Mouse (Mus musculus) common myeloid progenitor, adult 5-6 weeks (primary cell): ENCODE results near the gene Sema3d. TPM values are rescaled to one million over a fixed set of nuclear protein-coding genes. Genes with fewer than 3 reads are reported as not detected.

ENCODE experiments used
- ATAC-seq: replicated peaks from 2 replicates; pipeline ENCODE4 v1.8.0; 2016; ENCODE audit warnings: low read depth, mild to moderate bottlenecking, moderate TSS enrichment, inconsistent platforms; ENCODE audit not compliant: poor library complexity, severe bottlenecking
- total RNA-seq: library from RNA; stranded (forward); fragments of 200-1000, 187-1606 nt; gene quantifications from 2 replicates; pipeline ENCODE4 v1.2.3, GENCODE M21; 2017

Sema3d gene
- total RNA-seq: 0.32 and 0.97 TPM in 2 replicates

DNA sequence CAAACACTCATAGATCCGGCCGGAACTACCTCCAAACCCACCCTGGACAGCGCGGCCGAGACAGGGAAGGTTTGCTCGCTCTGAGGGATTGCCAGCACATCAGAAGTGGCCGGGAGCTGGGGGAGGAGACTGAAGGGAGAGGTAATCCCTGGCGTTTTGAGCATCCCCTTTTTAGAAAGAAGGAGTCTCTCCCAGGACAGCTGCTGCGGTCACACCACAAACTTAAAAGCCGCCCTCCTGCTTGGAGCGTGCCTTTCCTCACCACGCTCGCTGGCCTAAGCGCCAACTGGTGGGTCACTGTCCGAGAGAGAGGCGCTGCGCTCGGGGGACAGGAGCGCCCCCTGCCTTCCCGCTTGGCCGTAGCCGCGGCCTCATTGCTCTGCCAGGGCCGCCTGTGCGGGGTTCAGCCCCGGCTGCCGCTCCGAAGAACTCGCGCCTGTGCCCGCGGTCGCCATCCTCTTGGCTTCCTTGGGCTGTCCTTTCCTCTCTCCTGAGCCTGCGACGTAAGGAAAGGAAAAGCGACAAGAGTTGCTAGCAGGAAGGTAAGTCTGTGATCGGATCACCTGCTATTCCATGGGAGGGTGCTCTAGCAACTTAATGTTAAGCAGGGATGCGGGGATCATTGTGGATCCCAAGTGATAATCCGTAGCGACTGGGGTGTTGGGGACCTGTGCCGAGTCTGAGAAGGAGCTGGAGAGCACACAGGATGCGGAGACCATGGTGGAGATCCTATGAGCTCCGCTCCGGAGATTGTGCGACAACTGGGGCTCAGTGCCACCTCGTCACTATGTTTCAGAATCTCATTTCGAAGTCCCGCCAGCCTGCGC is at the start of gene Sema3d:
TSS of gene Sema3d (plus strand) at position 253 of the 827 bp plus-strand sequence.
- peak; percentile 95 for ATAC-seq

GRCm38 (mm10) chr5:12377261-12377660 is 5.9 kb upstream of the Sema3d start:
- no peak for ATAC-seq

GRCm38 (mm10) chr5:12378900-12379299 is 4.3 kb upstream of the Sema3d start:
- no peak for ATAC-seq

GRCm38 (mm10) chr5:12382010-12382409 is 1.2 kb upstream of the Sema3d start:
- peak; percentile 66 for ATAC-seq

- no peak for ATAC-seq
Observed at GRCm38 (mm10) chr5:12383960-12384285, 738 bp downstream of the Sema3d start.

- no peak for ATAC-seq
Observed at GRCm38 (mm10) chr5:12392667-12393066, 9.5 kb downstream of the Sema3d start.

- ATAC-seq: no peak
Observed at GRCm38 (mm10) chr5:12399271-12399670, 16.1 kb downstream of the Sema3d start.

- ATAC-seq: no peak
Observed at GRCm38 (mm10) chr5:12404229-12404628, 21.0 kb downstream of the Sema3d start.

DNA sequence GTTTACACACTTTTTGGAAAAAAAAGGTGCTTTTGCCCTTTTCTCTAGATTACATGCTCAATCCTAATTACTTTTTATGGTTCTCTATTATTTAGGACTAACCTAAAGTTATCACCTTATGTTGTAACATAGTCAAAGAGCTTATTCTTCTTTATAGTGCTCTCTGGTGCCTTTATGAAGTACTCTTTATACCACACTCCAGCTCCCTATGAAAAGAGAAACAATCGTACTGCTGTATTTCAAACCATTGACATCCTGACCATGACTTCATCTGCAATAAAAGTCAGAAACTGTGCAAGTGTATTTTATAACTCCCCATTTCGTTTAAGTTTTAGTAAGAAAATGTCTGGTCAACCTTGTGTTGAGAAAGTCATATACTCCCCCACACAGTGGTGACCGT is 29.4 kb downstream of the Sema3d start:
- ATAC-seq: no peak

- ATAC-seq: no peak
Observed at GRCm38 (mm10) chr5:12423264-12423663, 40.1 kb downstream of the Sema3d start.

GRCm38 (mm10) chr5:12441737-12442136 is 58.6 kb downstream of the Sema3d start:
- ATAC-seq: no peak

- ATAC-seq: no peak
Observed at GRCm38 (mm10) chr5:12442176-12443105, 59.3 kb downstream of the Sema3d start.

DNA sequence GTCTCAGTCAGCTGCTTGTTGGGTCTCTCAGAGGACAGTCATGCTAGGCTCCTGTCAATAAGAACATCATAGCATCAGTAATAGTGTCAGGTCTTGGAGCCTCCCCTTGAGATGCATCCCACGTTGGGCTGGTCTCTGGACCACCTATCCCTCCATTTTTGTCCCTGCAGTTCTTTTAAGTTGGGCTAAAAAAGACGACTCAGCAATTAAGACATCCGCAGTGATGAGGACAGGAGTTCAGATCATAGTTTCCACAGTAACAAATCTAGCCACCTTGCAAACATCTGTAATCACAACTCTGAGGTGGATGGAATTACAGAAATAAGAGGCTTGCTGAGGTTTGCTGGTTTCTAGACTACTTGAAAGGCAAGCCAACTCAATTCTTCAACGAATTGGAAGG is 67.9 kb downstream of the Sema3d start:
- no peak for ATAC-seq

DNA sequence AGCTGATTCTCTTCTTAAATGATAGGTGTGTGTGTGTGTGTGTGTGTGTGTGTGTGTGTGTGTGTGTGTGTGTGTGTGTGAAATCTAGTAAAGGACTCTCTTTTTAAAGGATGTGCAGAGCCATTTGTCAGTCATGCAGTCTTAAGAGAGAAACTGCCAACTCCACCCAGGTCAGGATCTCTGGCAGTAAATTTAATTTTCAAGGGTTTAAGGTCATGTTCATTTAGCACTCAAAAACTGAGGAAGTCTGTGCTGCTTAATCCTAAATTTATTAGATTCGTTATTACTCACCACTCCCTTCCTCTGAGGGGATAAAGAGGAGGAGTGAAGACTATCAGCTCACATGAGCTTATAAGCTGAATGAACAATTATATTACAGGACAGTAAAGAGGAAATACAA is 71.8 kb downstream of the Sema3d start:
- ATAC-seq: no peak

- ATAC-seq: no peak
Observed at GRCm38 (mm10) chr5:12457509-12457908, 74.3 kb downstream of the Sema3d start.

- no peak for ATAC-seq
Observed at GRCm38 (mm10) chr5:12467568-12468336, 84.6 kb downstream of the Sema3d start.

DNA sequence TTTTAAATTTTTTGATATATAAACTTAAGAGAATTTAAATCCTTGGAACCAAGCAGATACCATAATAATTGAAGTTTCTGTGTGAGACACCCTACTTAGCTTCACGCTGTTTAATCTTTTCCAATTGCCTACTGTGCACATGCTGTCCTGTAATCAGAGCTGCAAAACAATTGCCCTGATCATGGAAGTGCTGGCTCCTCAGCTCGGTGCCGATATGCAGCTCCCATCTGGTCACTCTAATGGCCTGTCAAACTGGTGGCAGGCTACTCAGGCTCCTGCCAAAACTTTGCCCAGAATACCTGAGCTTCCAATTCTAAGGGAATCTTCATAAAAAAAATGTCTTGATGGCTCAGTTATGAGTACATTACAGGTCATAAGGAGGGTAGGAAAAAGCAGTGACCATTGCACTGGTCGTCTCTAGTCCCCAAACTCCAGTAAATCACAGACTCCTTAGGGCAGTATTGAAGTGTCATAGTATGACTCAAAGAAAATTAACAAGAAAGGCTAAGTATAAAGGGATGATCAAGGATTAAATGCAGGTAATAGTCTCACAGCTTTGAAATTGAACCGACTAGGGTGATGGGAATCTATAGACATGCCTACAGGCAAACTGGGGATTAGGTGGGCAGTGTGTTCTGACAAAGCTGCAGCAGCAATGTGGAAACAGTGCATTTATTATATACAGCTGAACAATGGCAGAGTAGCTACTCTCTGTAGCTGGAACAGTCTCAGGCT is 91.9 kb downstream of the Sema3d start:
- no peak for ATAC-seq

DNA sequence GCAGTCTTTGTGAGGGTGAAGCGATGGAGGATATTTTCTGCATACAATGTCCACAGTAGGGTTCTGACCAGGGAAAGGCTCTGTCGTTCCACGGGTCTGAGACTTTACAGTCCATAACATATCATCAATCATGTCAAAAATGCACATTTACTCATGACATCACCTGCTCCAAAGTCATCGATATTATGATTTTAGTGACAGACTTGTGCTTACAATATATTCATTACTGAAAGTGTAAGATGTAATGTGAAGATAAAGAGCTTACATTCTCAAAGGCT is 92.4 kb downstream of the Sema3d start:
- ATAC-seq: no peak

DNA sequence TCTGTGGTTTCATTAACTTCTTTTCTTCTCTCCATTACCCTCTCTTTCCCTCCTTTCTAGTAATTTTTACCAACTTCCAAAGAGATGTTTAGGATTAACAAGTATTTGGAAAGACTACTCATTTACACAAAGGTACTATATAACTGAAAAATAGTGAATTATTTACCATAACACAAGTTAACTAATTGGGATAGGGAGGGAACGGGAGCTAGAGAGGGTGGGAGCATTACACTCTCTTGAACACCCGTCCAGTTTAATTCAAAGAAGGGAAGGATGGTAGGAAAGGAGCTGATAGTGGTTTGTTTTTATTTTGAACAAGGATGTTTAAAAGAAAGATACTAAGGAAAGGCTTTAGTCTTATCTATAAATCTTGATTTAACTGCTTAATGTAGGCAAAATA is 104.7 kb downstream of the Sema3d start:
- ATAC-seq: no peak

- ATAC-seq: no peak
Observed at GRCm38 (mm10) chr5:12491704-12492103, 108.5 kb downstream of the Sema3d start.
